Mouse (Mus musculus) lung, adult 2 months (tissue): ENCODE data around the gene Gp2.

ENCODE experiments used
- CTCF ChIP-seq: fragments of 200-500 bp; IDR thresholded peaks from 2 replicates; pipeline ENCODE4 v1.5.1; 2011; ENCODE audit warnings: mild to moderate bottlenecking, low read length, control low read depth; ENCODE audit not compliant: insufficient read depth
- POLR2A ChIP-seq: fragments of 200-500 bp; IDR thresholded peaks from 2 replicates; pipeline ENCODE4 v1.6.1; 2011; ENCODE audit warnings: low read depth, mild to moderate bottlenecking, control low read depth, low read length, borderline replicate concordance; ENCODE audit errors: extremely low read depth

DNA sequence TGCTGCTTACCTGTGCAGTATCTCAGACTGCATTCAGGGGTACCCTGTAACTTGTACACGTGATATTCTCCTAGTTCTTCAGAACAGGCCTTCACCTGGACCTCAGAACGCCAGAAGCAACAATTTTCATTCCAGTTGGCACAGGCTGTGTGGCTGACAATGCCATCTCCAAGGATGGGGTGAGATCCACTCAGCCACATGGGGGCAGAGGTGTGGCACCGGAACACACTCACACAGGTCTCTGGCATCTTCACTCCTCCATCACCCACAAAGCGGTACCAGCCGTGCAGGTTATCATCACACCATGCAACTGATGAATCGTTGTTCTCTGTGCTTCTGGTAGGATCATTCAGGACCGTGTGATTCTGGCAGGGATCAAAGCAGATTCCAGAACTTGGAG, 4.9 kb downstream of the Gp2 start:
- no peak for TF ChIP-seq CTCF
- no peak for TF ChIP-seq POLR2A
